Mouse (Mus musculus) heart, postnatal 0 days (tissue): ENCODE results near the gene Snn.

Experiments
- CTCF ChIP-seq: IDR thresholded peaks from 2 replicates; pipeline ENCODE4 v1.5.1; 2016; ENCODE audit warnings: antibody characterized with exemption, control low read depth, low read depth
- EP300 ChIP-seq: IDR thresholded peaks from 2 replicates; pipeline ENCODE4 v1.6.1; 2016; ENCODE audit warnings: antibody characterized with exemption, low read depth

GRCm38 (mm10) chr16:11011939-11012338 is 48.8 kb upstream of the Snn start:
- TF ChIP-seq CTCF (no peak), EP300 (no peak)
